Mouse (Mus musculus) liver, adult 2 months (tissue): Measurements from ENCODE around the gene R3hdml. TPM values are rescaled to one million over a fixed set of nuclear protein-coding genes. Genes with fewer than 3 reads are reported as not detected.

Source experiments
- DNase-seq: peaks from one replicate; pipeline ENCODE4 v3.0.0-alpha.2; 2011; ENCODE audit warnings: low read depth, low spot score; ENCODE audit errors: extremely low read depth
- H3K27ac ChIP-seq: fragments of 200-500 bp; replicated peaks from 2 replicates; pipeline ENCODE4 v1.5.1; 2012; ENCODE audit warnings: low read depth, mild to moderate bottlenecking, control low read depth, inconsistent platforms, low read length; ENCODE audit not compliant: insufficient read depth
- H3K27me3 ChIP-seq: fragments of 200-500 bp; 2 replicates; pipeline ENCODE4 v1.6.1; 2012; ENCODE audit warnings: mild to moderate bottlenecking, moderate library complexity, low read length, inconsistent platforms; ENCODE audit not compliant: control insufficient read depth, insufficient read depth
- H3K36me3 ChIP-seq: fragments of 200-500 bp; 2 replicates; pipeline ENCODE4 v1.6.1; 2012; ENCODE audit warnings: low read length, inconsistent platforms; ENCODE audit not compliant: control insufficient read depth, insufficient read depth
- H3K4me1 ChIP-seq: fragments of 200-500 bp; 2 replicates; pipeline ENCODE4 v1.6.1; 2011; ENCODE audit warnings: low read length; ENCODE audit not compliant: control insufficient read depth, insufficient read depth
- H3K4me3 ChIP-seq: fragments of 200-500 bp; 2 replicates; pipeline ENCODE4 v1.5.1; 2011; ENCODE audit warnings: low read depth, mild to moderate bottlenecking, control low read depth, low read length, moderate library complexity; ENCODE audit not compliant: insufficient read depth
- H3K79me2 ChIP-seq: fragments of 200-500 bp; 2 replicates; pipeline ENCODE4 v1.6.1; 2012; ENCODE audit warnings: inconsistent platforms, mild to moderate bottlenecking, low read length, moderate library complexity; ENCODE audit not compliant: control insufficient read depth, insufficient read depth
- H3K9ac ChIP-seq: fragments of 200-500 bp; 2 replicates; pipeline ENCODE4 v1.6.1; 2012; ENCODE audit warnings: low read depth, mild to moderate bottlenecking, control low read depth, inconsistent platforms, low read length
- CTCF ChIP-seq: fragments of 200-500 bp; IDR thresholded peaks from 2 replicates; pipeline ENCODE4 v1.5.1; 2011; ENCODE audit warnings: low read depth, low read length, control low read depth
- POLR2A ChIP-seq: fragments of 200-500 bp; IDR thresholded peaks from 2 replicates; pipeline ENCODE4 v1.6.1; 2011; ENCODE audit warnings: low read length, control low read depth; ENCODE audit not compliant: insufficient read depth; ENCODE audit errors: extremely low read depth
- WGBS: fragments of 180-500 bp; shearing (Covaris S2); methylation state at CpG from one replicate; pipeline ENCODE4 v1.1.7; 2018; 5-methylcytosine and 5-hydroxymethylcytosine counted together
- polyA plus RNA-seq: library from polyadenylated mRNA; depleted of rRNA; stranded (reverse); fragments of >200 nt; gene quantifications from 2 replicates; pipeline ENCODE4 v1.2.3, GENCODE M21; 2012; rRNA removed
- total RNA-seq: library from RNA; depleted of rRNA; stranded (reverse); fragments of >200 nt; gene quantifications from 2 replicates; pipeline ENCODE4 v1.2.3, GENCODE M21; 2014; rRNA removed

The R3hdml gene
- total RNA-seq (not detected in 2 replicates), polyA plus RNA-seq (not detected in 2 replicates)

- Histone ChIP-seq H3K36me3 (no peaks in the 10 kb centered on the region), H3K4me1 (peaks cover 5% of the 10 kb centered on the region; the same call in 1 of the 2 replicates), H3K27ac (no peak within 1 kb of the TSS), H3K4me3 (no peak within 1 kb of the TSS), H3K9ac (no peak within 1 kb of the TSS), H3K27me3 (no peaks in the 10 kb centered on the region), H3K79me2 (no peaks in the 10 kb centered on the region)
- DNase-seq = no peak
- no peak for TF ChIP-seq POLR2A
- TF ChIP-seq CTCF = no peak
- 86% methylated on average over 5 of the region's 5 CpGs for WGBS
These were observed at the start of gene R3hdml for GRCm38 (mm10) chr2:163492018-163492417. Gene R3hdml (plus strand): TSS chr2:163492318.

- H3K27me3 ChIP-seq = peaks cover under 1% of the 10 kb centered on the region; the same call in 1 of the 2 replicates
- H3K79me2 ChIP-seq = no peaks in the 10 kb centered on the region
- no peaks in the 10 kb centered on the region for H3K36me3 ChIP-seq
- no peaks in the 10 kb centered on the region for H3K4me1 ChIP-seq
- DNase-seq = no peak
- H3K9ac ChIP-seq = no peak overlapping the region
- TF ChIP-seq POLR2A (no peak), CTCF (no peak)
- 70% methylated on average over 6 of the region's 6 CpGs for WGBS
- no peak overlapping the region for H3K27ac ChIP-seq
- no peak overlapping the region for H3K4me3 ChIP-seq
These were observed 48.6 kb upstream of the R3hdml start for GRCm38 (mm10) chr2:163443543-163443942.

GRCm38 (mm10) chr2:163444017-163444416, 48.1 kb upstream of the R3hdml start:
- WGBS = 43% methylated on average over 7 of the region's 7 CpGs
- no peak overlapping the region for H3K4me3 ChIP-seq
- H3K27me3 ChIP-seq = no peaks in the 10 kb centered on the region; the same call in 1 of the 2 replicates
- no peak overlapping the region for H3K9ac ChIP-seq
- DNase-seq = no peak
- H3K4me1 ChIP-seq = no peaks in the 10 kb centered on the region
- H3K36me3 ChIP-seq = no peaks in the 10 kb centered on the region
- TF ChIP-seq CTCF = no peak
- TF ChIP-seq POLR2A = no peak
- no peaks in the 10 kb centered on the region for H3K79me2 ChIP-seq
- no peak overlapping the region for H3K27ac ChIP-seq

GRCm38 (mm10) chr2:163447375-163447774, 44.7 kb upstream of the R3hdml start:
- H3K4me3 ChIP-seq = no peak overlapping the region
- no peak for TF ChIP-seq POLR2A
- no peak for TF ChIP-seq CTCF
- no peaks in the 10 kb centered on the region for H3K27me3 ChIP-seq
- H3K79me2 ChIP-seq = no peaks in the 10 kb centered on the region
- WGBS = 77% methylated on average over 12 of the region's 12 CpGs
- H3K36me3 ChIP-seq = no peaks in the 10 kb centered on the region
- no peak overlapping the region for H3K27ac ChIP-seq
- no peaks in the 10 kb centered on the region for H3K4me1 ChIP-seq
- no peak overlapping the region for H3K9ac ChIP-seq
- DNase-seq = no peak

DNA sequence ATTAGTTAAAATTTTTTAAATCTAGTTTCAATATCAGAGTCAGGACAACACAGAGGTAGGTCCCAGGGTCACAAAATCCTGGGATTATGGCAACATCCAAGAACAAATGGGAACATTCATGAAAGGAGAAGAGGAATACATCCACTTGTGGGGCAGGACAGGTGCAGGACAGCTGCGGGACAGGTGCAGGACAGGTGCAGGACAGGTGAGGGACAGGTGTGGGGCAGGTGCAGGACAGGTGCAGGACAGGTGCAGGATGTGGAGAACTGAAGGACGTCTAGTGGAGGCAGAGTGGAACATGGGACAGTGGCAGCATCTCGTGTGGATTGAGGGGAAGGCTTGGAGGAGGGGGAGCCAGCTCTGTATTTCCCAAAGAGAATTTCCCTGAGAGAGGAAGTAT, 42.8 kb upstream of the R3hdml start:
- DNase-seq = no peak
- no peak for TF ChIP-seq POLR2A
- Histone ChIP-seq H3K4me1 (no peaks in the 10 kb centered on the region), H3K79me2 (no peaks in the 10 kb centered on the region), H3K9ac (no peak overlapping the region), H3K27ac (no peak overlapping the region), H3K36me3 (no peaks in the 10 kb centered on the region), H3K4me3 (no peak overlapping the region), H3K27me3 (no peaks in the 10 kb centered on the region)
- WGBS = 47% methylated on average over 3 of the region's 3 CpGs

- no peaks in the 10 kb centered on the region for H3K36me3 ChIP-seq
- no peaks in the 10 kb centered on the region for H3K79me2 ChIP-seq
- H3K4me3 ChIP-seq = no peak overlapping the region
- WGBS = 61% methylated on average over 6 of the region's 6 CpGs
- no peak overlapping the region for H3K27ac ChIP-seq
- H3K27me3 ChIP-seq = no peaks in the 10 kb centered on the region
- TF ChIP-seq POLR2A = no peak
- TF ChIP-seq CTCF = no peak
- H3K4me1 ChIP-seq = no peaks in the 10 kb centered on the region
- no peak for DNase-seq
- no peak overlapping the region for H3K9ac ChIP-seq
These were observed 41.3 kb upstream of the R3hdml start for GRCm38 (mm10) chr2:163450668-163451295.
